Mouse (Mus musculus): ENCODE results near the gene Def8.
"Not testable (repeated sequence)": the region's sequence is repeated elsewhere in the genome, so short reads cannot be mapped to it uniquely, and the experiment has no call there.

The Def8 gene

DNA sequence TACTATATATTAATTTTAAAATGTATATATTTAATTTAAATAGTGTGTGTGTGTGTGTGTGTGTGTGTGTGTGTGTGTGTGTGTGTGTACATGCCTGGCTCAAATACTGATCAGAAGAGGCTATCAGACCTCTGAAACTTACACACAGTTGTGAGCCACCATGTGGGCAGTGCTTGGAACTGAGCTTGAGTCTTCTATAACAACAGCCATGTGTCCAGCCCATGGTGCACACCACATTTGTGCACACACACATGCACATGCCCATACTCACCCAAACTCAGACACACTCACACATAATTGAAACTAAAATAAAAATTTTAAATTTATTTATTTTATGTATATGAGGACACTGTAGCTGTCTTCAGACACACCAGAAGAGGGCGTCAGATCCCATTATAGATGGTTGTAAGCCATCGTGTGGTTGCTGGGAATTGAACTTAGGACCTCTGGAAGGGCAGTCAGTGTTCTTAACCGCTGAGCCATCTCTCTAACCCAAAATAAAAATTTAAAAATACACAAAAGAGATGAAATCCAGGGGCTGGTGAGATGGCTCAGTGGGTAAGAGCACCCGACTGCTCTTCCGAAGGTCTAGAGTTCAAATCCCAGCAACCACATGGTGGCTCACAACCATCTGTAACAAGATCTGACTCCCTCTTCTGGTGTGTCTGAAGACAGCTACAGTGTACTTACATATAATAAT lies 8.2 kb upstream of the Def8 start:
- DNase-seq: not testable (repeated sequence)

GRCm38 (mm10) chr8:123415967-123416943 lies 7.1 kb upstream of the Def8 start:
- DNase-seq: no peak

GRCm38 (mm10) chr8:123416944-123417555 lies 6.3 kb upstream of the Def8 start:
- DNase-seq: no peak

DNA sequence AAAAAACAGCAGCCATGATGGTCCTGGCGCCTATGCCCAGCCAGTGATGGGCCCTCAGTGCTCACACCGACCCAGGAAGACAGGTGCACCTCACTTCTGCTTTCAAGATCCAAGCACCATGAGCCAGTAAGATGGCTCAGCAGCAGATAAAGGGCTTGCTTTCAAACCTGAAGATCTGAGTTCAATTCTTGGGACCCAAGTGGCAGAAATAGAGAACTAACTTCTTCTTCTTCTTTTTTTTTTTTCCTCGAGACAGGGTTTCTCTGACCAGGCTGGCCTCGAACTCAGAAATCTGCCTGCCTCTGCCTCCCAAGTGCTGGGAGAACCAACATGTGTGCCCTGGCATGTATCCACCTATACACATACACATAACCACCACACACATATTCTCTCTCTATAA lies 3.6 kb upstream of the Def8 start:
- DNase-seq: no peak

DNA sequence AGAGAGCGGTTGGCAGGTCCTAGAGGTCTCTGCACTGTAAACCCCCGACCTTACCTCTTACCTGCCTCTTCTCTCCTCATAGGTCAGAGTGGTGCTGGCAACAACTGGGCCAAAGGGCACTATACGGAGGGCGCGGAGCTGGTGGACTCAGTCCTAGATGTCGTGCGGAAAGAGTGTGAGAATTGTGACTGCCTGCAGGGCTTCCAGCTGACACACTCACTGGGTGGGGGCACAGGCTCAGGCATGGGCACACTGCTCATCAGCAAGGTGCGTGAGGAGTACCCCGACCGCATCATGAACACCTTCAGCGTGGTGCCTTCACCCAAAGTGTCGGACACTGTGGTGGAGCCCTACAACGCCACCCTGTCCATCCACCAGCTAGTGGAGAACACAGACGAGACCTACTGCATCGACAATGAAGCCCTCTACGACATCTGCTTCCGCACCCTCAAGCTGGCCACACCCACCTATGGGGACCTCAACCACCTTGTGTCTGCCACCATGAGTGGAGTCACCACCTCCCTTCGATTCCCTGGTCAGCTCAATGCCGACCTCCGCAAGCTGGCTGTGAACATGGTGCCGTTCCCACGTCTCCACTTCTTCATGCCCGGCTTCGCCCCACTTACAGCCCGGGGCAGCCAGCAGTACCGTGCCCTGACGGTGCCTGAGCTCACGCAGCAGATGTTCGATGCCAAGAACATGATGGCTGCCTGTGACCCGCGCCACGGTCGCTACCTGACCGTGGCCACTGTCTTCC lies 2.6 kb upstream of the Def8 start:
- DNase-seq: no peak

DNA sequence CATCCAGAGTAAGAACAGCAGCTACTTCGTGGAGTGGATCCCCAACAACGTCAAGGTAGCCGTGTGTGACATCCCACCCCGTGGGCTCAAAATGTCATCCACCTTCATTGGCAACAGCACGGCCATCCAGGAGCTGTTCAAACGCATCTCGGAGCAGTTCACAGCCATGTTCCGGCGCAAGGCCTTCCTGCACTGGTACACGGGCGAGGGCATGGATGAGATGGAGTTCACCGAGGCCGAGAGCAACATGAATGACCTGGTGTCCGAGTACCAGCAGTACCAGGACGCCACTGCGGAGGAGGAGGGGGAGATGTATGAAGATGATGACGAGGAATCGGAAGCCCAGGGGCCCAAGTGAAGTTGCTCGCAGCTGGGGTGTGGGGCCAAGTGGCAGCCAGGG lies 2.0 kb upstream of the Def8 start:
- no peak for DNase-seq

DNA sequence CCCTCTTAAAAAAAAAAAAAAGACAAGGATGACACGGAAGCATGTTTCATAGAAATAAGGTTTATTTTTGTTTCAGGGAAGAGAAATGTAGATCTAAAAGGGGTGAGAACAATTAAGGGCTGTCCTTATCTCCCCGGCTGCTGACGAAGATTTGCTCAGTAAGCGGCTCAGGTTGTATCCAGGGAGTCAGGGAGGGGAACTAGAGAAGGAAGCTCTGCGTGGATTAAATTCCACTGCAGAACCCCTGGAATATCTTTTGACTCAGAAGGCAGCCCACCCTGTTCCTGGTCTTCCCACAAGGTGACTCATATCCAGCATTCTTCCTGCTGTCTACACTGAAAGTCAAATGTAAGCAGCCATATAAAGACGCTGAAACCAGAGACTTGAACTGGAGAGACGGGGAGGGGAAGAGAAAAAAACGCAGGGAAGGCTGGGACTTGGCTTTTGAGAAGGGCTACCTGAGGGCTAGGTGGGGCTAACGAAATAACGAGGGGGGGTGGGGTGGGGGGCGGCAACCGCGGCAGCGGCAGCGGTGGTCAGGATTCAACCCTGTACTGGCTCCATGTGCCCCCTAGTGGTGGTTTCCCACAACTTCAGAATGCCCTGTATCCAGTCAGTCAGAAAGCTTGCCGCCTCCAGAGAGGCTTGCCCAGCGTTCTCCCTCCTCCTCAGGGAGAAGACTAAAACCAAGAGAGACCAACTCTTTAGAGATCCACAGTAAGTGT lies 1.1 kb upstream of the Def8 start:
- DNase-seq: peak; percentile 78

GRCm38 (mm10) chr8:123422781-123423159 lies 557 bp upstream of the Def8 start:
- DNase-seq: no peak

DNA sequence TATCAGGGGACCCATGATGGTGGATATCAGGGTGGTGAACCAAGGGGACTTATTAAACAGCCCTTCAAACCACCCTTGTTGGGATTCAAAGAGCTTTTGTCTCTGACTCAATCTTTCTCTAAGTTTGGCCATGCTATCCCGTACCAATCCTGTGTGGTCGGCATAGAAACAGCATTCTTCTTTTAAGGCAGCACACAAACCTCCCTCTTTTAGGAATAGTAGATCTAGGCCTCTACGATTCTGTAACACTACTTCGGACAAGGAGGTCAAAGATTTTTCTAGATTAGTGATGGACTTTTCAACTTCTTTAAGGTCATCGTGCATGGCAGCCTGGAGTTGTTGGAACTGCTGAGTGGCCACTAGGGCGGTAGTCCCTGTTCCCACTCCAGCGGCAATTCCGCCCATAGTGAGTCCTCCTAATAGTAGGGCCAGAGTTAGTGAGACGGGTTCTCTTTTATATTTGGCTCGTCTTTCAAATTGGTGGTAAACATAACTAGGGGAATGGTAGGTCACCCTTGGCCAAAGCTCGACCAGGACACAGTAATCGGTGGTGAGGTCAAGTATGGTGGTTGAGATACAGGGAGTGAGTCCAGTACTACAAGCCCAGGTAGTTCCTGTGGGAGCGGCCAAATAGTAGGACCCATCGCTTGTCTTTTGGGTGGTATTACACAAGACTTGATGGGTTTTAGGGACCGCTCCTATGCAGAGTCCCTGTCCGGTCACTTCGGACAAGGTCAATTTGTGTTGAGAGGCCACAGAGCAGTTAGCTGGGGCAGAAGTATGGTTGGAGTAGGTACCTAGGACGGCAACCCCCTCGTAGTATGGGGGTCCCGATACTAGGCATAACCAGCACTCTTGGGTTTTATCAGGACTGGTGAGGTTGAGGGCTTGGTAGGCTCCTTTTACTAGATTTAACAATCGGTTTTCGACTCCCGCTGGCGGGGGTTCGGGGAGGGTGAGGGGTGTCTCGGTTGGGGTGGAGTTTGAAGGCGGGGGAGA lies 3.5 kb downstream of the Def8 start:
- no peak for DNase-seq

GRCm38 (mm10) chr8:123427639-123428275 lies 4.4 kb downstream of the Def8 start:
- no peak for DNase-seq

GRCm38 (mm10) chr8:123428343-123428893 lies 5.1 kb downstream of the Def8 start:
- no peak for DNase-seq

DNA sequence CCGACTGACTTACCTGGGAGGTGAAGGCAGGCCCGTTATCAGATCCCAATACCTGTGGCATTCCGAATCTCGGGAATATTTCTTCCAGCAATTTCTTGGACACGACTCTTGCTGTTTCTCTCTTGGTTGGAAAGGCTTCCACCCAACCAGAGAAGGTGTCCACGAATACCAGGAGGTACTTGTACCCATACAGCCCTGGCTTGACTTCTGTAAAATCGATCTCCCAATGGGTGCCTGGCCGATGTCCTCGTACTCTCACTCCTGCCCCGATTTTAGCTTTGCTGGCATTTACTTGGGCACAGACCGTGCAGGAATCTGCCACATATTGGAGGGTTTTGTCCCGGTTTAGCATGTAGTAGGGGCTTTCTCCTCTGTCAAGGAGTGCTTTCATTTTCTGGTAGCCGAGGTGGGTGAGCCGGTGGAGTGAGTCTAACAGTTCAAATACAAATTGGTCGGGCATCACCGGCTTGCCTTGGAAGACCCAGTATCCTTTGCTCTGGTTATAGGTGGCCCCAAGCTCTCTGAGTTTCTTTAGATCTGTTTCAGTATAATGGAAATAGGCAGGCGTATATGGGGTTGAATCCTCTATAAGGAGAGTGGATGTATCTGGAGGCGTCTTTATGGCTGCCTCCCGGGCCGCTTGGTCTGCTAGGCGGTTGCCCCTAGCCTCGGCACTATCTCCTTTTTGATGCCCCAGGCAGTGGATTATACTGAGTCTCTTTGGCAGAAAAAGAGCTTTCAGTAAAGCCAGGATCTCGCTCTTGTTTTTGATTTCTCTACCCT lies 5.8 kb downstream of the Def8 start:
- no peak for DNase-seq

GRCm38 (mm10) chr8:123429722-123430013 lies 6.3 kb downstream of the Def8 start:
- not testable (repeated sequence) for DNase-seq

DNA sequence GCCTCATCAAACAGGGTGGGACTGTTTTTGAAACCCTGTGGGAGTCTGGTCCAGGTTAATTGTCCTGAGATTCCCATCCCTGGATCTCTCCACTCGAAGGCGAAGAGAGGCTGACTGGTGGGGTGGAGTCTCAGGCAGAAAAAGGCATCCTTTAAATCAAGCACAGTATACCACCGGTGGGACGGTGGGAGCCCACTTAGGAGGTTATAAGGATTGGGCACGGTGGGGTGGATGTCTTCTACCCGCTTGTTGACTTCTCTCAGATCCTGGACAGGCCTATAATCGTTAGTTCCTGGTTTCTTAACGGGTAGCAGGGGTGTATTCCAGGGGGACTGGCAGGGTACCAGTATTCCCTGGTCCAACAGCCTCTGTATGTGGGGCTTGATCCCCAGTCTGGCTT lies 7.6 kb downstream of the Def8 start:
- DNase-seq: not testable (repeated sequence)

DNA sequence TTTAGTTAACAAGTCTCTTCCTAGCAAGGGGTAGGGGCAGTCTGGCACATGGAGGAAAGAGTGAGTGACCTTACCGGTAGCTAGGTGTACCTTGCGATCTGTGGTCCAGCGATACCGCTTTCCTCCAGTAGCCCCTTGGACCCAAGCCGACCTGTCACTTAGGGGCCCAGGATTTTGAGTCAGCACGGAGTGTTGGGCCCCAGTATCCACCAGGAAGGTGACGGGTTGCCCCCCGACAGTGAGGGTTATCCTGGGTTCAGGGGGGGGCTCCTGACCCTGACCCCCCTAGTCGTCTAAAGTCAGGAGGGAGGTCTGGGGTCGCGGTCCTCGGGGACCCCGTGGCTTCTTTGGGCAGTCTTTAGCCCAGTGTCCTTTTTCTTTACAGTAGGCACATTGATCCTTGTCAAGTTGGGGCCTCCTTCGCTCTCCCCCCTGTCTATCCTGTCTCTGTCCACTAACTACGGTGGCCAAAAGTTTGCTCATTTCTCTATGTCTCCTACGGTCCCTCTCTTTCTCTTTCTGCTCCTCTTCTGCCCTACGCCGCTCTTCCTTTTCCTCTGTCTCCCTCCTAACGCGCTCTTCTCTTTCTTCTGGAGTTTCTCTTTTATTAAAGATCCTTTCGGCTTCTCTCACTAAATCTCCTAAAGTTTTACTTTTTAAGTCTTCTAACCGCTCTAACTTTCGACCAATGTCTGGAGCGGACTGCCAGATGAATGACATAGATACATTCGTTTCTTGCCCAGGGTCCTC lies 8.5 kb downstream of the Def8 start:
- DNase-seq: no peak

DNA sequence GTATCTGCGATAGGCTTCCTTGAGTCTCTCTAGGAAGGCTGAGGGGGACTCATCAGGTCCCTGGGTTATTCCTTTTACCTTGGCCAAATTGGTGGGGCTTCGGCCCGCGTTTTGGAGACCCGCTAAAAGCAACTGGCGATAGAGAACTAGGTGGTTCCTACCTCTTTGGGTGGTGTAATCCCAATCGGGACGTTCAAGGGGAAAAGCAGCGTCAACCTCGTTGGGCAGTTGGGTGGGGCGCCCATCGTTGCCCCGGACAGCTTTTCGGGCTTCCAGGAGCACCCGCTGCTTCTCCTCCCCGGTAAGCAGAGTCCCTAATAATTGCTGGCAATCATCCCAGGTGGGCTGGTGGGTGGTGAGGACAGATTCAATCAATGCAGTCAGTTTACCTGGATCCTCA lies 9.1 kb downstream of the Def8 start:
- DNase-seq: no peak

DNA sequence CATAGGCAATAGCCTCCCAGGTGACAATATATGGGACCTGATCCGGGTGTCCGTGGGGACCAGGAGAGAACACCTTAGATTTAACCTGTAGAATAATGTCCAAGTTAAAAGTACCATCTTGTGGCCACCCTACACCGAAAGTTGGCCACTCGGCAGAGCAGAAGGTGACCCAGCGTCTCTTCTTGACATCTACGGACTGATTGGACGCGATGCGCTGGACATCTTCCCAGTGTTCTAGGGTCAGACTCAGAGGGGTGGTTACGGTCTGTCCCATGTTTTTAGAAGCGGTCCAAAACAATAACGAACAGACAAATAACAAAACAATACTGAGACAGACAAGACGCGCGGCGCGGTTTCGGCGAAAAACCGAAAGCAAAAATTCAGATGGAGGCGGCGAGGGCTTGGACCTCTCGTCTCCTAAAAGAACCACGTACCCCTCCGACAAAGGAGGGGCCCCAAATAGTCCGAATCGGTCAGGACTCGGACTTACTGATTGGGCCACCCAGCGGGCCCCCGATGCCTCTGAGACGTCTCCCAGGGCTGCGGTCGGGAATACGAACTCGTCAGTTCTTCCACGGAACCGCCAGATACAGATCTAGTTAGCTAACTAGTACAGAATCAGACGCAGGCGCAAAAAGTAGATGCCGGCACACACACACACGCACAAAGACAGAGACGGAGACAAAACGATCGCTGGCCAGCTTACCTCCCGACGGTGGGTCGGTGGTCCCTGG lies 10.1 kb downstream of the Def8 start:
- DNase-seq: not testable (repeated sequence)

DNA sequence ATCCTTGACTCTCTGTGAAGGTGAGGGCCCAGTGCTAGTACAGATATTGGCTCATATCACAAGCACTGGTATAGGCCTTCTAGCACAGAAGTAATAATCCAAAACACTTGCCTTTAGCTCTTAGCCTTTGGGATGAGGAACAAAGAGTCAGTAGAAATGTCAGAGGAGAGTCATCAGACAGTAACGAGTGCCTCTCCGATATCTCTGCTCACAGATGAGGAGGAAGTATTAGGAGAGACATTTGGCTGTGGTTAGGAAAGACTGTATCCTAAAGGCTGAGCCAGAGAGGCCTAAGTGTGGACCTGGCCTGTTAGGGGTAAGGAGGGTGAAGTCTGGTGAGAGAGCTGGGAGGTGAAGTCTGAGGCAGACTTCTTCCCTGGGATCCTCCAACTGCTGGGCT lies 18.5 kb downstream of the Def8 start:
- DNase-seq: no peak

All from cerebellum, adult 8-10 months (tissue).